Mouse (Mus musculus) heart, embryonic 15.5 days (tissue): ENCODE measurements around the gene Zdhhc14. TPM values are rescaled to one million over a fixed set of nuclear protein-coding genes. Genes with fewer than 3 reads are reported as not detected.

ENCODE experiments used
- ATAC-seq: fragments of 200-750 bp; cut with Nextera tagmentation; replicated peaks from 2 replicates; pipeline ENCODE4 v1.8.0; 2017; ENCODE audit warnings: low read depth, moderate TSS enrichment; ENCODE audit not compliant: insufficient number of reproducible peaks, insufficient read depth, low FRiP score
- H3K27ac ChIP-seq: fragments of 300-500 bp; sonication (generic); 2 replicates; pipeline ENCODE4 v1.5.1; 2015; ENCODE audit warnings: mild to moderate bottlenecking, inconsistent platforms
- H3K27me3 ChIP-seq: fragments of 300-500 bp; sonication (generic); 2 replicates; pipeline ENCODE4 v1.6.1; 2015; ENCODE audit warnings: inconsistent platforms
- H3K36me3 ChIP-seq: fragments of 300-500 bp; sonication (generic); 2 replicates; pipeline ENCODE4 v1.6.1; 2015; ENCODE audit warnings: mild to moderate bottlenecking, inconsistent platforms
- H3K4me1 ChIP-seq: fragments of 300-500 bp; sonication (generic); replicated peaks from 2 replicates; pipeline ENCODE4 v1.6.1; 2015; ENCODE audit warnings: inconsistent platforms
- H3K4me2 ChIP-seq: fragments of 300-500 bp; sonication (generic); 2 replicates; pipeline ENCODE4 v1.6.1; 2015; ENCODE audit warnings: inconsistent platforms, mild to moderate bottlenecking, moderate library complexity
- H3K4me3 ChIP-seq: fragments of 300-500 bp; sonication (generic); 2 replicates; pipeline ENCODE4 v1.5.1; 2015; ENCODE audit warnings: mild to moderate bottlenecking, inconsistent platforms
- H3K9ac ChIP-seq: fragments of 300-500 bp; sonication (generic); 2 replicates; pipeline ENCODE4 v1.6.1; 2015; ENCODE audit warnings: mild to moderate bottlenecking, inconsistent platforms
- H3K9me3 ChIP-seq: fragments of 300-500 bp; sonication (generic); replicated peaks from 2 replicates; pipeline ENCODE4 v1.6.1; 2016; ENCODE audit warnings: inconsistent platforms
- WGBS: fragments of 180-500 bp; shearing (Covaris S2); methylation state at CpG from one replicate; pipeline ENCODE4 v1.1.7; 2015; ENCODE audit warnings: mixed read lengths; 5-methylcytosine and 5-hydroxymethylcytosine counted together
- polyA plus RNA-seq: library from polyadenylated mRNA; unstranded; fragments of >200 nt; fragmentation: Nextera tagmentation; extraction: Ambion mirVana; gene quantifications from 2 replicates; pipeline ENCODE4 v1.2.1, GENCODE M21; 2015

Zdhhc14 gene
- polyA plus RNA-seq, 1 experiment from 2014 or later: 1.3 TPM

GRCm38 (mm10) chr17:5641436-5641835, 149.1 kb downstream of the Zdhhc14 start:
- no peak for ATAC-seq
- Histone ChIP-seq H3K9me3 (no peaks in the 10 kb centered on the region), H3K36me3 (no peaks in the 10 kb centered on the region), H3K9ac (no peak overlapping the region), H3K4me2 (no peak overlapping the region), H3K4me3 (no peak overlapping the region), H3K27ac (no peak overlapping the region), H3K4me1 (no peaks in the 10 kb centered on the region), H3K27me3 (no peaks in the 10 kb centered on the region)
- 87% methylated on average over 8 of the region's 8 CpGs for WGBS

DNA sequence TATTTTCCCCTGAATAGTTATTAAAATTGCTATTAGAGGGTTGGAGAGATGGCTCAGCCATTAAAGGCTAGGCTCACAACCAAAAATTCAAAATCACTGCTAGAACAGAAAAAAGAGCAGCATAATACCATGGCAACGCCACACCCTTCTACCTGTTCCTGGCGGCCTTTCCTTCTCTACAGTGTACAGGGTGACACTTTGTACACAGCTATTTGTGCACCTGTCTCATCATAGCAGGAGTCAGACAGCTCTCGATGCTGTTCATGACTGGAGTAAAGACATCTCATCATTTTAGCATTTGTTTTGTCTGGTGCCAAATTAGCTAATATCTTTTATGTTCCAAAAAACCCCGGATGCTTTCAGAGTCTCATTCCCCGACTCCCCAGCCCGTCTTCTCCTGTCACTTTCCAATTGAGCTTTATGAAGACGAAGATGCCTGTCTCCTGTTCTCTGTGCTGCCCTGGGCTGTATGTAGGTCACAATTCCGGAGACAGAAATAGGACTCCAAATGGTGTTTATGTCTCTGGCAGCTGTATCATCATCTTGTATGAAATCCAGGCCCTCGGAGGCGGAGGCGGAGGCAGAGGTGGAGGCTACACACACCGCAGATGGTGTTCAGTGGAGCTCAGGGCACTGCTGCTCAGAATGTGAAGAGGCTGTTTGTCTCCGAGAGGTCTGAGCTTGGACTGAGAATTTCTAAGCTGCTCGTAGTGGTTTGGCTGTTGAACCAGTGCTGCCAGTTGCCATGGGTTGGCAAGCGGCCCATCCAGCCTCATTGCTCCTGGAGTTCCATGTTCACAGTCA, 150.8 kb downstream of the Zdhhc14 start:
- 74% methylated on average over 15 of the region's 15 CpGs for WGBS
- ATAC-seq: no peak
- no peaks in the 10 kb centered on the region for H3K9me3 ChIP-seq
- H3K4me1 ChIP-seq: no peaks in the 10 kb centered on the region
- no peak overlapping the region for H3K4me2 ChIP-seq
- no peaks in the 10 kb centered on the region for H3K36me3 ChIP-seq
- no peak overlapping the region for H3K4me3 ChIP-seq
- no peak overlapping the region for H3K27ac ChIP-seq
- H3K9ac ChIP-seq: no peak overlapping the region
- no peaks in the 10 kb centered on the region for H3K27me3 ChIP-seq

- H3K27me3 ChIP-seq: no peaks in the 10 kb centered on the region
- H3K4me1 ChIP-seq: no peaks in the 10 kb centered on the region
- no peaks in the 10 kb centered on the region for H3K36me3 ChIP-seq
- no peak for ATAC-seq
- WGBS: 75% methylated on average over 4 of the region's 4 CpGs
- H3K4me2 ChIP-seq: no peak overlapping the region
- H3K9me3 ChIP-seq: no peaks in the 10 kb centered on the region
- no peak overlapping the region for H3K9ac ChIP-seq
- no peak overlapping the region for H3K27ac ChIP-seq
- H3K4me3 ChIP-seq: no peak overlapping the region
Observed at GRCm38 (mm10) chr17:5650124-5650523, 157.8 kb downstream of the Zdhhc14 start.

DNA sequence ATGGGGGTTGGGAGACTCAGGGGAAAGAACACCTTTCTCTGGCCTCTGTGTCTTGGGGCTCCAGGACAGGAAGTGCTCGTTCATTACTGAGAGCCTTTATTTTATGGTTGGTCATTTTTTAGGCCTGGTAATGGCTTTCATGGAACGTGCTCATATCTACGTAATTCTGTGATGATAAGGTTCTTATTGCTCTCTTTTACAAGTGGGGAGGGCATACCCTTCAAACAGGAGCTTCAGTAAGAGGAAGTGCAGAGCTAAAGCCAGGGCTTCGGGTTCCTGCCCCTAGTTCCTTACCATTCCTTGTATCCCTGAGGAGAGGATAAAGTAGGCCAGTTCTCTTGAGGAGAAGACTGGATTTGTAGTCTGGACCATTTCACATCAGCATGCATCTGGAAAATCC, 158.3 kb downstream of the Zdhhc14 start:
- Histone ChIP-seq H3K4me2 (no peak overlapping the region), H3K4me1 (no peaks in the 10 kb centered on the region), H3K27ac (no peak overlapping the region), H3K9me3 (no peaks in the 10 kb centered on the region), H3K9ac (no peak overlapping the region), H3K4me3 (no peak overlapping the region), H3K36me3 (no peaks in the 10 kb centered on the region), H3K27me3 (no peaks in the 10 kb centered on the region)
- WGBS: 74% methylated on average over 4 of the region's 4 CpGs
- no peak for ATAC-seq

GRCm38 (mm10) chr17:5651551-5651950, 159.2 kb downstream of the Zdhhc14 start:
- Histone ChIP-seq H3K27me3 (no peaks in the 10 kb centered on the region), H3K36me3 (no peaks in the 10 kb centered on the region), H3K4me1 (no peaks in the 10 kb centered on the region), H3K9ac (no peak overlapping the region), H3K27ac (no peak overlapping the region), H3K4me3 (no peak overlapping the region), H3K4me2 (no peak overlapping the region), H3K9me3 (no peaks in the 10 kb centered on the region)
- 81% methylated on average over 4 of the region's 4 CpGs for WGBS
- ATAC-seq: no peak

GRCm38 (mm10) chr17:5653981-5654380, 161.6 kb downstream of the Zdhhc14 start:
- WGBS: 75% methylated on average over 9 of the region's 9 CpGs
- H3K9me3 ChIP-seq: no peaks in the 10 kb centered on the region
- no peak overlapping the region for H3K9ac ChIP-seq
- no peak for ATAC-seq
- no peak overlapping the region for H3K4me2 ChIP-seq
- H3K4me3 ChIP-seq: no peak overlapping the region
- no peaks in the 10 kb centered on the region for H3K36me3 ChIP-seq
- H3K4me1 ChIP-seq: no peaks in the 10 kb centered on the region
- H3K27me3 ChIP-seq: no peaks in the 10 kb centered on the region
- no peak overlapping the region for H3K27ac ChIP-seq

GRCm38 (mm10) chr17:5655536-5655935, 163.2 kb downstream of the Zdhhc14 start:
- Histone ChIP-seq H3K9ac (no peak overlapping the region), H3K36me3 (no peaks in the 10 kb centered on the region), H3K4me1 (no peaks in the 10 kb centered on the region), H3K27ac (no peak overlapping the region), H3K27me3 (no peaks in the 10 kb centered on the region), H3K4me3 (no peak overlapping the region), H3K4me2 (no peak overlapping the region), H3K9me3 (no peaks in the 10 kb centered on the region)
- ATAC-seq: no peak
- 91% methylated on average over 4 of the region's 4 CpGs for WGBS

- Histone ChIP-seq H3K9ac (no peak overlapping the region), H3K36me3 (no peaks in the 10 kb centered on the region), H3K4me1 (no peaks in the 10 kb centered on the region), H3K4me3 (no peak overlapping the region), H3K27ac (no peak overlapping the region), H3K27me3 (no peaks in the 10 kb centered on the region), H3K9me3 (no peaks in the 10 kb centered on the region), H3K4me2 (no peak overlapping the region)
- ATAC-seq: no peak
- 68% methylated on average over 8 of the region's 8 CpGs for WGBS
Observed at GRCm38 (mm10) chr17:5660317-5661080, 168.1 kb downstream of the Zdhhc14 start.

DNA sequence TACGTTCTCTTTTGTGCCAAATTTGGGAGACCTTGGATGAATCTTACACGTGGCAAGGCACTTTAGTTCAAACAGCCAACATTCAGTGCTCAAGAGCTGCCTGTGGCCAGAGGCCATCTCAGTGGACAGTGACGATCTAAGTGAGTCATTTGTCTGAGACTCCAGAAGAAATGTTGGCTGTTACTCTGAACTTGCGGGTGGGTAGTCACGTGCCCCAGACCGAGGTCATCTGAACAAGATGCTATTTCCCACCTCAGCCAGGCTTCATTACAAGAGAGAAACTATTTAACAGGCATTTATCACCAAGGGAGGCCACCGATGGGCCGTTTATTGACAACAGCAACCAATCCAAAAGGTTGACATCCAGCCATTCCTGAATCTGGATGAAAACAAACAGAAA, 174.3 kb downstream of the Zdhhc14 start:
- H3K36me3 ChIP-seq: no peaks in the 10 kb centered on the region
- H3K4me1 ChIP-seq: no peaks in the 10 kb centered on the region
- no peaks in the 10 kb centered on the region for H3K9me3 ChIP-seq
- ATAC-seq: no peak
- H3K27me3 ChIP-seq: no peaks in the 10 kb centered on the region
- no peak overlapping the region for H3K27ac ChIP-seq
- H3K4me2 ChIP-seq: no peak overlapping the region
- no peak overlapping the region for H3K9ac ChIP-seq
- H3K4me3 ChIP-seq: no peak overlapping the region
- WGBS: 68% methylated on average over 8 of the region's 8 CpGs

DNA sequence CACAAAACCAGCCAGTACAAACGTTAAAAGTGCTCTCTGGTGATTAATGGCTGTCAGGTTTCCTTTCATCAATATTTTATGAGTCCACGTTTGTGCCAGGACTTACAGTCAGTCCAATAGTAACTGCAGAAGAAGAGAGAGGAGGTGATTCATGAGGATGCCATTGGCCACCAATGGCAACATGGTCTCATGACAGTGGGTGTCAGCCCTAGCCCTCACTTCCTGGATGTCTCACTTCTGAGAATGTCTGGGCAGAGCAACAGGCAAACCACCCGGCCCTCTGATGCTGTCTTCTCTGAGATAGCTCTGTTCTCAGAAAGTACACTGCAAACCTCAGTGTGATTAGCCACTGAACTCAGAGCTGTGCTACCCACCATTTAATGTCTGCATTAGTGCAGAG, 176.1 kb downstream of the Zdhhc14 start:
- Histone ChIP-seq H3K4me1 (no peaks in the 10 kb centered on the region), H3K9me3 (no peaks in the 10 kb centered on the region), H3K27me3 (no peaks in the 10 kb centered on the region), H3K27ac (no peak overlapping the region), H3K36me3 (no peaks in the 10 kb centered on the region), H3K4me2 (no peak overlapping the region), H3K4me3 (no peak overlapping the region), H3K9ac (no peak overlapping the region)
- ATAC-seq: no peak
- WGBS: 48% methylated on average over 3 of the region's 3 CpGs

DNA sequence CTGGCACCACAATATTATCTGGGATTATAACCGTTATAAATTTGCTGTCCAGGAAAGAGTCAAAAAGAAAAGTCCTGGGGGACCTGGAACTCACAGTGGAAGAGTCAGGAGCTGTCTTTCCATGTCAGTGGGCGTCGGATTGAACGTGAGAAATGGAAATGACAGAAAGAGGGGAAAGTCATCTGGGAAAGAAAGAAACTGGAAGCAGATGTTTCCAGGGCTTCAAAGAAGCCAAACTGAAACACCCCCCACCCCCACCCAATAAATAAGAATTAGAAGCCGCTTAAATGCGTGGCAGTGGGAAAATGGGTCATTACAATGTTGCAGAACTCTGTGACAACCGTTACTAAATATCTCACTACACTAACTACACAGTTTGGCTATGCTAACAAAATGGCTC, 176.6 kb downstream of the Zdhhc14 start:
- Histone ChIP-seq H3K4me2 (no peak overlapping the region), H3K9ac (no peak overlapping the region), H3K27ac (no peak overlapping the region), H3K27me3 (no peaks in the 10 kb centered on the region), H3K4me1 (no peaks in the 10 kb centered on the region), H3K36me3 (no peaks in the 10 kb centered on the region), H3K4me3 (no peak overlapping the region), H3K9me3 (no peaks in the 10 kb centered on the region)
- no peak for ATAC-seq
- WGBS: 72% methylated on average over 7 of the region's 7 CpGs

DNA sequence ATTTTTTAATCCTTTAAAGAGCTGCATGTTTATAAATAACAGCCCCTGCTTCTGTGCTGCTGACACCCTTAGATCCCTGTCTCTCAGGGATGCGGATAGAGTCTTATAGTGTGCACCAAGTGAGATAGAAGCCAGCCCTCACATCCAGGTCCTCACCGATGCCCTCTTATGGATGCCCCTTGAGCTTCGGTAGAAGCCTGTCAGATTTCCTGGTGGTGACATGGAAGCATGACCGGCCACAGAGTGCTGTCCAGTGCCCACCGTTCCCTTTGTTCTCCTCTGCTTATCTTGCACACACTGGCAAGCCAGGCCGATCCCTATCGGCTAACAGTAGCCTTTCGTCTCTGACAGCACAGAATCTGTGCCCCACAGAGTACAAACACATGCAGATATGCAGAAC, 183.6 kb downstream of the Zdhhc14 start:
- Histone ChIP-seq H3K9ac (no peak overlapping the region), H3K27ac (no peak overlapping the region), H3K27me3 (no peaks in the 10 kb centered on the region), H3K9me3 (no peaks in the 10 kb centered on the region), H3K4me1 (no peaks in the 10 kb centered on the region), H3K36me3 (no peaks in the 10 kb centered on the region), H3K4me2 (no peak overlapping the region), H3K4me3 (no peak overlapping the region)
- ATAC-seq: no peak
- WGBS: 36% methylated on average over 8 of the region's 8 CpGs
